Mouse (Mus musculus) NIH3T3 (cell line): Measurements from ENCODE around the gene Zfp37.
A peak's percentile ranks its signal among the peaks of the same experiment; 100 is the strongest.

Experiments
- DNase-seq: peaks from one replicate; pipeline ENCODE4 v3.0.0-alpha.2; 2012; ENCODE audit warnings: low read depth

Zfp37 gene

DNA sequence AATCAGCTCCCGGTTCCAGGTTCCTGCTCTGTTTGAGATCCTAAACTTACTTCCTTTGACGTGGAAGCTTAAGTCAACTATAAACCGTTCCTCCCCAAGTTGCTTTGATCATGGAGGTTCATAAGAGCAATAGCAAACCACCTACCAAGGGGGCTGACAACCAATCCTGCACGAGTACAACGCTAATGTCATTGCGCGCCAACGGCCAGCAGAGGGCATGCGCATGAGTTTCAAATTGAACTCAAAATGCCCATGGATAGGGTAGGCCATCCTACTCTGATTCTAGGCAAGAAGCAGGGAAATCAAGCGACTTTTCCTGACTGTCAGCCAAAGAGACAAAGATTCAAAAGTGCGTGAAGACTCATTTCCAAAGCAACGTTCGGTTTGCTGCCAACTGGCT, at the start of gene Zfp37:
TSS of gene Zfp37 (minus strand) at position 279 of the 400 bp plus-strand sequence.
- DNase-seq, result peak; percentile 42

DNA sequence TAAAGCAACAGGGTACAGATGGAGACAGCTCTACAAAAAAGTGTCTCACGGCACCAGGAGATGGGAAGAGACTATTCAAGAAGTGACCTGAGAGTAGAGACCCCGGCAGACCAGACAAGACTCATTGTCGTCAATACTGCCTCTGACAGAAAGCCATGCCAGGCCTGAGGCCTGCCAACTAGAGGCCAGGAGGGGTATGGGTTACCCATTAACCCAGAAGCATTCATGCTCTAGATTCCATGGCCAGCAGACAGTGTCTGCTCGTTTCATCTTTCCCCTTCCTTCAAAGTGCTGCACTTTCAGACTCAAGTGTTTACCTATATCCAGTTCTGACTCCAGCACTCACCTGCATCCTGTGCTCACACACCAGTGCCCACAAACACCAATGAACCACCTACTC, 47.2 kb upstream of the Zfp37 start:
- DNase-seq, result no peak

DNA sequence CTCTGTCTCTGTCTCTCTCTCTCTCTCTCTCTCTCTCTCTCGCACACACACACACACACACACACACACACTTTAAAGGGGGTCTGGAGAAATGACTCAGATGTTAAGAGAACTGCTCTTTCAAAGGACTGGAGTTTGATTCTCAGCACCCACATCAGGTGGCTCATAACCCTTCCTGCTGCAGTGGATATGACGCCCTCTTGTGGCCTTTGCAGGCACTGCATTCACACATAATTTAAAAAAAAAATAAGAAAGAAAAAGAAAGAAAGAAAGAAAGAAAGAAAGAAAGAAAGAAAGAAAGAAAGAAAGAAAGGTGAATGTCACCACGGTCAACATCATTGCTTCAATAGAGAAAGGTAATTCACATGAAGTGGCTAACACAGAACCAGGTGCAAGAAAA, 46.4 kb upstream of the Zfp37 start:
- no peak for DNase-seq

DNA sequence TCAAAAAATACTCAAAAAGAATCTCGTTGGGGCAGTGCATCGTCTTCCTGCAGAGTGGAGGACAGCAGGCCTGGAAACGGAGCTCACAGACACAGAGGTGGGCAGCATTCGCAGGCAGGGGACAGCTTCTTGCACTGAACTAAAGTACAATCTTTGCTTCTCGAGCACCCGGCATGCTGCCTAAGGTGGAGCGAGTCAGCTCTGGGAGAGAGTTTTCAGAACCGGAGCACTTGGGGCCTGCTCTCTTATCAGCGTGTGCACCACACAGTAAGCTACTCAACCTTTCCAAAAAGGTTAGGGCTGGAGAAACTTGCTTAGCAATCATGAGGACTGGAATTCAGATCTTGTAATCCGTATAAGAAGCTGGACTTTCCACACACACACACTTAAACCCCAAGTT, 45.8 kb upstream of the Zfp37 start:
- no peak for DNase-seq

DNA sequence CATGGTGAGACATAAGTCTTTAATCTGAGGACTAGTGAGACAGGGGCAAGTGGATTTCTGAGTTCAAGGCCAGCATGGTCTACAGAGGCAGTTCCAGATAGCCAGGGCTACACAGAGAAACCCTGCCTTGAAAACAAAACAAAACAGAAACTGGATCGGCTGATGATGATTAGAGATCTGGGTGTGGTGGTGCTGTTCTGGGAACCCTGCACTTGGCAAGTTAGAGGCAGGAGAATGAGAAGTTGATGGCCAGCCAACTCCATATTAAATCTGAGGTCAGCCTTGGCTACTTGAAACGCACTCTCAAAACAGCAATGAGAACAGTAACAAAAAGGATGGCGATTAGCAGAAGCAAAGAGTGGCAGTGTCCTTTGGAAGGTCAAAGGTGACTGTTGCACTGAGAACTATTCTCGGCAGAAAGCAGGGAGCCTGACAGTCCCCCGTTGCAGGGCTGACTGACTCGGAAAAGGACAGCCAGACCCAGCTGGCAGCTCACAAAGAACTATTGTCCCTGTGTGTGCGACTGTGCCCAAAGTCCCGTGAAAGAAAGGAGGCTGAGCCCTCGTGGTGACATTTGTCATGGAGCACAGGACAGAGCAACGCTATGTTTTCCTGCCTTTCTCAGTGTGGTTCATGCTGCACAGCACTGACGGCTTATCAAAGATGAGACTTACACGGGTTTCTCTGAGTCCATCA, 44.1 kb upstream of the Zfp37 start:
- DNase-seq, result peak; percentile 84

DNA sequence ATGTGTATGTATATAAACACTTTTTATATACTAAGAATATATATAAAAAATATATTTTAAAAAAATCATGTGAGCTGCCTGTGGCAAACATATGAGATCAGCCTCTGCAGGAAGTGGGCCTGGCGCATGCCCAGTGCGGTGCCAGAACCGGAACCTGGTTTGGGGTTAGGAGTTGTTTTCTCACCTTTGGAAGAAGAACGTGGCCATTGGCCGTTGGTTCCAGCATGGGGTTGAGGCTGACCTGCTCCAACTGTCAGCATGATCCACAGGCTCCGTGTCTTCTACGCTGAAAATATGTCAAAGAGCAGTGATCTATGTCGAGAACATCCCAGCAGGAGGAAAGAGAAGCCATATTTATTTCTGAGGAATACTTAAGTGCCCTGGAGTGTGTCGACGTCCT, 43.1 kb upstream of the Zfp37 start:
- DNase-seq, result no peak

DNA sequence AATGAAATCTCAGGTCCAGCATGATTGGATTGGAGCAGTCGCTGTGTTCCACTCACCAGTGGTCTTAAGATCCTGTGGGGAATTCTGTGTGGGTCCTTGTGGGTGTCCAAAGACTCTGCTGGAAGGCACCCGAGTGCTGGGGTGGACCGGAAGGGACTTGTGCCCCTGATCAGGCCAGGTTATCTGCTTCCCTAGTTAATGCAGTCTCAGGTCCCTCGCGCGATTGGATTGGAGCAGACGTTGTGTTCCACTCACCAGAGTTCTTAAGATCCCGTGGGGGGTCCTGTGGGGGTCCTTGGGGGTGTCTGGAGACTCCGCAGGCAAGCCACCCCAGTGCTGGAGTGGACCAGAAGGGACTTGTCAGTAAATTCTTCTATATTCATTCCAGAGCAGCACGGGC, 41.8 kb upstream of the Zfp37 start:
- no peak for DNase-seq

DNA sequence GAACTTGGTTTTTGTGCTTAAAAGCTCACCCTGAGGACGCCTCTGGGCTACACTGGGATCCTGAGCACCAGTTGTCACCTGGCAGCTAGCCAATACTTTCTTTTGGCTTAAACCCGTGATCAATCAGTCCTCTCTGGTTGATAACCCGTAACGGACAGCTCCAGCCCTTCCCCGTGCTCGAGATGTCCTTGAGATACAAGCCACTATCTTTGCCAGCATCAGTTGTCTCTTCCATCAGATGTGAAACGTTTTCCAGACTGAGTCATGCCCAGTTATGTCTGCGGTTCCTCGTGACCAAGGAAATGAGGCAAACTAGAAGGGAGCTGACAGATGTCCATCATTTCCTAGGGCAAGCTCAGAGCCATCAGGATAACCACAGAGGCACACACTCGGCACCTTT, 36.3 kb upstream of the Zfp37 start:
- peak; percentile 21 for DNase-seq

DNA sequence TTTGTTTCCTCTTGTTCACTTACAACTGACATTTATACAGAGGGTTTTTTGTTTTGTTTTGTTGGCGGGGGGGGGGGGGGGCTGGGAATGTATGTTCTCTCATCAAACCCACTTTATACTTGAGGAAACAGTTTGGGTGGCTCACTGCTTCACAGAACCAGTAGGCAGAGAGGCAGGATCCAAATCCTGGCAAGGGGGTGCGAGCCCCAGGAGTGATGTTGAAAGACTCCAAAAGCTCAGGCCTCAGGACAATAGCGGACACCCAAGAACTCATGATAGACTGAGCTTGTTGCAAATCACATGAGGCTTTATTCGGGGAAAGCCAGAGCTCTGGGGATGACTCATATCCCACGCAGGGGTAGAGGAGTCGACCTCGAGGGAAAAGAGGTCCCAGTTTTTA, 35.2 kb upstream of the Zfp37 start:
- peak; percentile 39 for DNase-seq

DNA sequence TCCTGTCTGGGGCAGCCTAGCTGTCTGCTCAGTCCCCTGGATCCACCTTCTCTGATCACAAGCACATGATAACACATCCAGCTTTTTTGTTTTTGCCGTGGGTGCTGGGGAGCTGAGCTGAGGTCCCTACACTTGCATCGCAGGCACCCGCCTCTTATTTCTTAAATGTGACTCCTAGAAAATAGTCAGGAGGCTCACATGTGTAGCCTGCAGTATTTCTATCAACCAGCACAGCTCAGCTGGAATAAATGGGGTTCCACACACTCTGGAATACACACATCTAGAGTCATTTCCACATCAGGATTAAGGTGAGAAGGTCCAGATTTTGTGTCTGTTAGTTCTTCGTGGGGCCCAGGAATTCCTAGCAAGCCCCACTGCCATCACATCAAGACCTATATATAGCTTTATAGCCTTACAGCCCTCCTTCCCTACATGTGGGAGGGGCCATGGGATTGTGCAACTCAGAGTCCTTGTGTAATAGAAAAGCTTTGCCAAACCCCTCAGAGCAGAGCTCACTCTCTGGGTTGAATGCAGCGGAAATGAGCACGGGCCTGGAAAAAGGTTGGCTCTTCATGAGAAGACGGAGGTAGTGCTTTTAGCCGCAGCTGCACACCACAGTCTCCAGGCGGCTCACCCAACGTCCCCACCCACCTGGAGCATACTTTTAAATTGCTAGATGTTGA, 34.4 kb upstream of the Zfp37 start:
- peak; percentile 86 for DNase-seq

DNA sequence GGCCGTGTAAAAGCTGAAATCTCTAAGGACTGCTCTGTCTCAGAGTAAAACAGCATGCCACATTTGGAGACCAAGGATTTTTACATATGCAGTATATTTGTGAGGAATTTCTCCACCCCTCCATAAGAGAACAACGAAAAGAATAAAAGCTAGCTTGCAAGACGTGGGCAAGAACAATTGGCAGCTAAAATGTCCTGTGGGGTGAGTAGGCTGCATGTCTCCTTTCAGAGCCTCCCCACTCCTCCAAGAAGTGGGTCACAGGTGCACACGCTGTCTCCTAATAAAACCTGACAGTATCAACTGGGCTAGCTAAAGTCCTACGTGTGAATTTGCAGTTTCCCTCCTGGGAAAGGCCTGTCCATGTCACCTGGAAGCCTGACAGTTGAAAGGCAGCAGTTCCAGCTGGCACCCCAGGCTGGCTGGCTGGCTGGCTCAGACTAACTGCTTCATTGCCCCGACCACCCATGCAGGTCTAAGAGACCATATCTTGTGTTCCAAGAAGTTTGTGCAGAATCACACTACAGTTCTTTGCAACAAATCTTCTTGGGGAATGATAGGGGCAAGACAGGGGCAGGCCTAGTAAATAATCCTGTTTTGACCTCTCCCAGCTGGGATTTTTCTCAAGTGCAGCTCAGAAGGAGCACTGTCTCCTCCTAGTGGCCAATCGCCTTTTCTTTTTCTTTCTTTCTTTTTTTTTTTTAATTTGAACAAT, 32.4 kb upstream of the Zfp37 start:
- peak; percentile 72 for DNase-seq

DNA sequence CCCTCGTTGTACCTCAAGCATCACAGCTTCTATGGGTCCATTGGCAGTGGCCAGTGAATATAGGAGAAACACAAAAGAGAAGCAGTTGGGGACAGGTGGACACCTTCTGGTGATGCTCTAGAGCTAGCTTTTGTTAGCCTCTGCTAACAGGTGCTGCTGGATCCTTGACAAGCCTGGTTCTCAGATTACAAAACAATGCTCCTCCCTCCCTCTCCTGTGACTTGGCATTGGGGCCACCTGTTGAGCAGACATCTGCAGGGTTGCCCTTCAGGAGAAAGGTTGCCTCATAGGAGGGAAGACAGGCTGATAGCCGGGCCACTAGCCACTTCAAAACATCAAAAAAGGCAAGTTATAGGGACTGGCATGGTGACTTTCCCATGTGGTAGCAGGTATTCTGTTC, 31.4 kb upstream of the Zfp37 start, which contains the start of gene Slc31a2:
TSS of gene Slc31a2 (plus strand) at position 287 of the 400 bp plus-strand sequence.
- DNase-seq, result no peak

DNA sequence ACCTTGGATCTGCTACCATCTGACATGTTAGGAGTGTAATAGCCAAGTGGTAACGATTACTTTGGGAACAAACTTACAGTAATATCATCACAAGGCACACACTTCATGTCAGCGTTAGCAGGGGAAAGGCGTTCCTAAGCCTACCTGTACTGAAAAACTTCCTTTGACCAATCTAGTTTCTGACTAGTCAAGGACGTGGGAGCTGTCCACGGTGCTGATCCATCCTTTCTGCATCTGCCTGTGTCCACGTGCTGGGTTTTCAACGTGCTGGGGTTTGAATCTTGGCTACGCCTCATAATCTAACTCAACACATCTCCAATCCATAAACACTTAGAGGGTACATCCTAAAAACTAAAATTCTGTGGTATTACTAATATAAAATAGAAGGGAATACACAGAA, 26.1 kb upstream of the Zfp37 start:
- DNase-seq, result peak; percentile 82

DNA sequence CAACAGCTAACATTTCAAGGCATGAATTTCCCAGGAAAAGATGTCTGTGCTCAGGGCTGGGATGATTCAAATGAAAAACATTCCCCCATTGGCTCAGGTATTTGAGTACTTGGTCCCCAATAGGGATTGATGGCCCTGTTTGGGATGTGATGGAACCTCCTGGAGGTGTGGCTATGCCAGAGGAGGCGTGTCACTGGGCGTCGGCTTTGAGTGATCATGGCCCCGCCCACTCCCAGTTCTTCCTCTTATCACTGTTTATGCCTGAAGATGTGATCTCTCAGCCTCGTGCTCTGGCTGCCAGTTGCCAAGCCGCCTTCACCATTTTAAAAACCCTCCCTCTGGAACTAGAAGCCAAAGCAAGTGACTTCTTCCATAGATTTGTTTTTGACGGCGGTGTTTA, 23.7 kb upstream of the Zfp37 start:
- no peak for DNase-seq

DNA sequence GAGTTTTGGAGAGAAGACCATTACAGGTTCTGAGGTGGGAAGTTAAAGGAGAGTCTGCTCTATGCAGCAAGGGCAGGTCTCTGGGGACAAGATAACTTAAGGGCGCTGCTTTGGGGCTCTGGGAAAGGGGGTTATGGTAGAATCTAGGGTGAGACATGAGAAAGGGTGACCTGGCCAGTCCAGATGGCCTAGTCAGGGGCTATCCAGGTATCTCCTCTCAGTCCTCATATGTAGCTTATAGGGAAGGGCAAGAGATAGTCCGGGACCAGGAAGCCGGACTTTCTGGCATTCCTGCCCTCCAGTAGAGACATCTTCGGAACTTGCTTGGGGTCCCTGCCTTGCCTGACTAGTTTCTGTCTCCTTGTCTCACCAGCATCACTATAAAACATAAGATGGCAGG, 20.9 kb upstream of the Zfp37 start:
- DNase-seq, result no peak

DNA sequence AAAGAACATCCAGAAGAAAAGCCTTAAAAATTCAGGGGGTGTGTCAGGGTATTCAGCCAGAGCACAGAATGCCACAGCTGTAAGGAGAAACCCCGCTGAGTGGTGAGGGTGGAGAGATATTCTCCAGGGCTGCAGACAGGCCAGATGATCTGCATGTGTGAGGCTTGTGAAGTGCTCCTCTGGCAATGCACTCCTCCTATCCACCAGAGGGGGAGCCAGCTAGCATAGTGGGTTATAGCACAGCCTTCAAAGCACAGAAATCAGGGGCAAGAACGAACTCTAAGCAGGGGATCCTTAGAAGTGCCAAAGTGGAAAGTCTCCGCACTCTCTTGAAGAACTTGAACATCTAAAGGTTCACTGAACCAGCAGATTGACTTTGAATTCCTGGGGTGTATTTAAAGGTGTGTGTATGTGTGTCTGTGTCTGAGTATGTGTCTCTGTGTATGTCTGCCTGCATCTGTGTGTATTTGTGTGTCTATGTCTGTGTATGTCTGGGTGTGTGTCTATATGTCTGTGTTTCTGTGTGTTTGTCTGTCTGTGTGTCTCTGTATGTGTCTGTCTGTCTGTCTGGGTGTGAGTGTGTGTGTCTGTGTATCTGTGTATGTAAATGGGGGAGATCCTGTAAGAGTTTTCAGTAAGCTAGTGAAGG, 20.2 kb upstream of the Zfp37 start:
- DNase-seq, result peak; percentile 46

DNA sequence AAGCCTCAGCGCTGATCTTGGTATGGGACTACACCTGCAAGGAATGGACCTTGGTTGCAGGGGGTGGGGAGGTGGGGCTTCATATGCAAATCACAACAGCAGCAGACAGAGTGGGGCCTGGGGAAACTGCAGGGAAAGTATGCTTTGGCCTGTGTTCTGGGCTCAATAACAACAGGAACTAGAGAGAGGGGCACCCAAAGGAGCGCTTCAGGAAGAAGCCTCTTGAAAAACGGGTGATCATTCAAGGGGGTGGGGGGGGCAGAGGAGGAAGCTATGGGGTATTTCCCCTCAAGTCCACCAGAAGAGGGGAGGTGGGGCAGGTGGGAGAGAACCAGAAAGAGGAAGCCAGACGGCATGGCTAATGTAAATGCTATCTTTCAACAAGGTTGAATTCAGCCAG, 17.5 kb upstream of the Zfp37 start:
- DNase-seq, result no peak

DNA sequence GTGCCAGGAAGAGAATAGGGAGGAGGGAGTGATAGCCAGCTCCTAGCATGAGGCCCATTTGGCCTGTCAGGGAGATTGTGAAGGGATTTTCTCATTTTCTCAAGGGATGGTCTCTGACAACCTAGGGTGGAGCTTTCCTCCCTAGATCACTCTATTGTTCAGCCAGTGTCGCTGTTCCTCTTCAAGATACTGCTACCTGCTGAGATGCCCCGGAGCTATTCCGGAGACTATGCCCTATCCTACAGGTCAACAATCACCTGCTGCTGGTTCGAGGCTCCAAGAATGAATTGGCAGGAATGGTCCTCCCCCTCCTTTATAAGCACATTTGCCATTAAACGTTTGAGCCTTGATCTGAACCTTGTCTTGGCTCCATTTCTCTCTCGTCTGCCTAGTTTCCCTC, 9.7 kb upstream of the Zfp37 start:
- no peak for DNase-seq

DNA sequence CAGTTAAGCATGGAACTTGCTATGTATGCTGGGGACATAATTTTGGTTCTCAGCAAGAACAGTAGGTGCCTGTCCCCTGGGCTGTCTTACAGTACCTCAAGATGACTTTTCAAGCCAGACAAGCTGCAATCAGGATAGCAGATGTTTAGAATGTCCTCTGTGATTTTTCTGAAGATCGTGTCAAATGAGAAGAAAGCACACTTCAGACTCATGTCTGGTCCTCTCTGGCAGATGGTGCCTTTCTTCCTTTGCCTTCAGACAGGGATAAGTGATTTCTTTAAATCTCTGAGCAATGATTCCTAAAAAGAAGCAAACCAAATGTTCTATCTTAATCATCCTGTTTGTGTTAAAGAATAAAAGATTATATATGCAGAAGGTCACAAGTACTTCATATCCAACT, 694 bp downstream of the Zfp37 start:
- no peak for DNase-seq

DNA sequence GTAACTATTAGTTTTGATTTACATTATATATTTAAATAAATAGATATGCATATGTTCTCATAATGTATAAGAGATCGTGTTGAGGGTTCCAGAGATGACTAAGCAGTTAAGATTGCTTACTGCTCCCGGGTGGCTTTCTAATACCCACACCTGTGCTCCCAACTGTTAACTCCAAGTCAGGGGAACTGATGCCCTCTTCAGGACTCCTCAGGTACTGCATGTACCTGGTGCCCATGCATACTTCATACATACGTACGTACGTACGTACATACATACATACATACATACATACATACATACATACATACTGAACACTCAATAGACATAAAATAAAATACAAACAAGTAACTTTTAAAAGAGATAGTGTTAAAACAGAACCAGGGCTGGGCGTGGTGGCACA, 1.4 kb downstream of the Zfp37 start:
- DNase-seq, result peak; percentile 30

DNA sequence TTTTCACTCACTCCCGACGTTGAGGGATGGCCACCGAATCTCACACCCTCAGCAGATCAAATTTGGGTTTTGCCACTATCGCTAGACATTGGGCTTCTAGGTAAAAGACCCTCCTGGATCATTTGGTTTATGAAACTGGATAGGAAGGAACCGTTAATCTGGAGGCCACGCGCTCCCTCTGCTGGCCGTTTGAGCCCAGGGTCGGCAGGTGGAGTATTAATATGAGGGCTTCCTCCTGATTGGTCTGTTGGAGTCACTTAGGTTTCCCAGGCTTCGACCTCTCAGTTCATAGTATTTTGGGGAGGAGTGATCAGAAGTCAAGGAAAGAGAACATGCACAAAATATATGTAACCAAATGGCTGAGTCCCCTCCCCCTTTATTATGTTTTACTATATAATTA, 2.5 kb downstream of the Zfp37 start:
- DNase-seq, result peak; percentile 55

DNA sequence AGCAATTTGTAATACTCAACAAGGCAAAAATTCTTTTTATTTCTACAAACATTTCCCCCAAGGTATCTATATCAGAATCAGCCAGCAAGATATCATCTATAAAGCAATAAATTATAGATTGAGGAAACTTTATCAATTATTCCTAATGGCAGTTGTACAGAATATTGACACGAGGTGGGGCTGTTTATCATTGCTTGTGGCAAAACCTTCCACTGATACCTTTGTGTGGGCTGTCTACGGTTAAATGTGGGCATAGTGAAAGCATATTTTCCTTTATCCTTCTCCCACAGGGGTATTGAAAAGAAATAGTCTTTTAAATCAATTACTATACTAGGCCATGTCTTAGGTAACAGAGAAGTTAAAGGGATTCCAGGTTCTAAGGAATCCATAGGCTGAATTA, 17.4 kb downstream of the Zfp37 start:
- no peak for DNase-seq

DNA sequence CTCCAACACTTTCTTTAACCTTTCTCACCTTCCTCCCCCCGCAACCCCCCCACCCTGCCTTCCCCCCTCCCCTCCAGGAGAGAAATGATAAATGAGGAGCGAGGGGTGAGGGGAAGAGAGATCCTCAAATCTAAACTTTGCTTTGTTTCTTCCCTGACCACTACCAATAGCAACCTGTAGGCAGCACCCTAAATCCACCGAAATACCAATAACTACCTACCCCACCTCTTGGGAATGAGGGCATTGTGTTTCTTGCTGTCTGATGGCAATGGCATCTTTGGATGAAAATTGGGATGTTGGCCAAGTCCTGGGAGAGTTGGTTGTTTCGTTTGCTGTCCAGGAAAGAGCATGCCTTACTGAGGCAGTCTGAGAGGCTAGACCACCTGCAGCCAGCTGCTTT, 20.8 kb downstream of the Zfp37 start:
- DNase-seq, result peak; percentile 44
